Comparison of ENCODE assay signal across 22 mouse cellular contexts in genomic region chr9:59153126-59153525, GRCm38 (mm10).
DNase-seq lines count a peak whose midpoint lies in the region; ATAC-seq and TF ChIP-seq lines count a peak whose summit lies in the region.
"Had no signal": no experiment of that assay in that cellular context is flagged by ENCODE, and none has a peak within 500 bp of the region (broad histone marks: within the 10 kb centered on the region; RNA-seq: fewer than 3 reads in every experiment).

No protein-coding gene starts in this region.

- TF ChIP-seq POLR2A in small intestine, adult 2 months (IDR thresholded peaks at IDR 0.05; ENCODE audit: low read depth, low read length), result no peak

- no peak for DNase-seq in kidney, adult 11 months
- DNase-seq in embryo, embryonic 9.5 days (ENCODE audit: extremely low spot score), result peak; percentile 10
- DNase-seq in cerebellum, adult 9-10 months, result no peak
- DNase-seq: adrenal gland, postnatal 36 days; cerebellum, adult 11-12 months; cerebellum, postnatal 36 days; forebrain, postnatal 0 days; gastrocnemius, postnatal 36 days; heart, adult 2 months; kidney, adult 18-20 months; layer of hippocampus, adult 9-11 months; thymus, postnatal 25 days had no signal

- 29% methylated on average over 5 of the region's 5 CpGs for WGBS in kidney, embryonic 16.5 days
- 36% methylated on average over 5 of the region's 5 CpGs for WGBS in lung, embryonic 16.5 days
- 56% methylated on average over 5 of the region's 5 CpGs for WGBS in small intestine, adult 2 months
- WGBS in midbrain, embryonic 16.5 days, result 63% methylated on average over 5 of the region's 5 CpGs

- H3K27me3 ChIP-seq in kidney, embryonic 16.5 days (ENCODE audit: insufficient read depth, low read length), result no peaks in the 10 kb centered on the region
- no peaks in the 10 kb centered on the region for H3K27me3 ChIP-seq in lung, embryonic 16.5 days (ENCODE audit: control insufficient read depth, insufficient read depth, low read depth, low read length)
- no peaks in the 10 kb centered on the region for H3K27me3 ChIP-seq in small intestine, adult 2 months (ENCODE audit: control insufficient read depth, insufficient read depth, low read length)
- no peaks in the 10 kb centered on the region for H3K27me3 ChIP-seq in midbrain, embryonic 16.5 days (ENCODE audit: control insufficient read depth, insufficient read depth, low read depth, low read length)
- H3K27me3 ChIP-seq: limb, embryonic 13.5 days; liver, embryonic 12.5 days; stomach, embryonic 15.5 days had no signal

- no peaks in the 10 kb centered on the region for H3K9me3 ChIP-seq in kidney, embryonic 16.5 days (ENCODE audit: low read length)
- no peaks in the 10 kb centered on the region for H3K9me3 ChIP-seq in lung, embryonic 16.5 days (ENCODE audit: control insufficient read depth, low read length)
- H3K9me3 ChIP-seq in midbrain, embryonic 16.5 days (replicated peaks; ENCODE audit: control insufficient read depth, low read length, poor library complexity, severe bottlenecking), result no peaks in the 10 kb centered on the region
- H3K9me3 ChIP-seq: forebrain, embryonic 10.5 days; limb, embryonic 13.5 days; liver, embryonic 12.5 days; stomach, embryonic 15.5 days had no signal

- no peak for TF ChIP-seq CTCF in small intestine, adult 2 months (IDR thresholded peaks at IDR 0.05; ENCODE audit: extremely low read depth, insufficient read length, insufficient replicate concordance, low read depth, low read length)

- no peak overlapping the region for H3K4me3 ChIP-seq in kidney, embryonic 16.5 days (ENCODE audit: low read length)
- H3K4me3 ChIP-seq in lung, embryonic 16.5 days (ENCODE audit: low read length), result no peak overlapping the region
- no peak overlapping the region for H3K4me3 ChIP-seq in small intestine, adult 2 months (ENCODE audit: low read depth, low read length)
- no peak overlapping the region for H3K4me3 ChIP-seq in midbrain, embryonic 16.5 days (ENCODE audit: low read depth, low read length)
- H3K4me3 ChIP-seq: forebrain, embryonic 10.5 days; heart, adult 2 months; limb, embryonic 13.5 days; liver, embryonic 12.5 days; stomach, embryonic 15.5 days had no signal

- H3K36me3 ChIP-seq in kidney, embryonic 16.5 days (ENCODE audit: insufficient read depth, low read length), result no peaks in the 10 kb centered on the region
- H3K36me3 ChIP-seq in lung, embryonic 16.5 days (ENCODE audit: control insufficient read depth, insufficient read depth, low read length), result no peaks in the 10 kb centered on the region
- no peaks in the 10 kb centered on the region for H3K36me3 ChIP-seq in small intestine, adult 2 months (ENCODE audit: control insufficient read depth, insufficient read depth, low read length)
- H3K36me3 ChIP-seq in midbrain, embryonic 16.5 days (ENCODE audit: control insufficient read depth, insufficient read depth, low read length), result no peaks in the 10 kb centered on the region
- H3K36me3 ChIP-seq: forebrain, embryonic 10.5 days; limb, embryonic 13.5 days; liver, embryonic 12.5 days; stomach, embryonic 15.5 days had no signal

- H3K9ac ChIP-seq in kidney, embryonic 16.5 days (replicated peaks; ENCODE audit: low read length), result no peak overlapping the region
- H3K9ac ChIP-seq in lung, embryonic 16.5 days (ENCODE audit: low read length), result no peak overlapping the region
- H3K9ac ChIP-seq in midbrain, embryonic 16.5 days (ENCODE audit: low read depth, low read length), result no peak overlapping the region
- H3K9ac ChIP-seq: forebrain, postnatal 0 days; limb, embryonic 13.5 days; liver, embryonic 12.5 days; stomach, embryonic 15.5 days had no signal

- 0 out of 2 replicates have a peak, but pooled peaks cover 3% of the 10 kb centered on the region for H3K4me1 ChIP-seq in kidney, embryonic 16.5 days (ENCODE audit: insufficient read depth, low read length)
- peaks cover 8% of the 10 kb centered on the region; the same call in 1 of the 2 replicates for H3K4me1 ChIP-seq in lung, embryonic 16.5 days (replicated peaks; ENCODE audit: control insufficient read depth, insufficient read depth, low read length)
- H3K4me1 ChIP-seq in small intestine, adult 2 months (ENCODE audit: control insufficient read depth, insufficient read depth, insufficient read length, low read length), result peaks cover 11% of the 10 kb centered on the region
- no peaks in the 10 kb centered on the region for H3K4me1 ChIP-seq in midbrain, embryonic 16.5 days (ENCODE audit: control insufficient read depth, insufficient read depth, low read length)
- H3K4me1 ChIP-seq: liver, embryonic 12.5 days; stomach, embryonic 15.5 days had no signal

- H3K4me2 ChIP-seq in kidney, embryonic 16.5 days (replicated peaks; ENCODE audit: low read depth, low read length), result no peak overlapping the region
- H3K4me2 ChIP-seq in lung, embryonic 16.5 days (ENCODE audit: low read depth, low read length), result no peak overlapping the region
- H3K4me2 ChIP-seq in midbrain, embryonic 16.5 days (ENCODE audit: low read length), result no peak overlapping the region
- H3K4me2 ChIP-seq: limb, embryonic 13.5 days; liver, embryonic 12.5 days; stomach, embryonic 15.5 days had no signal

- H3K27ac ChIP-seq in kidney, embryonic 16.5 days (ENCODE audit: low read length), result 0 out of 2 replicates have a peak overlapping the region, but pooled peaks have one; percentile 17
- H3K27ac ChIP-seq in lung, embryonic 16.5 days (ENCODE audit: low read length), result peak overlapping the region; percentile 19; the same call in 1 of the 2 replicates
- H3K27ac ChIP-seq in small intestine, adult 2 months (ENCODE audit: insufficient read depth, low read depth, low read length), result peak overlapping the region; percentile 86; the same call in 1 of the 2 replicates
- H3K27ac ChIP-seq in midbrain, embryonic 16.5 days (ENCODE audit: low read length), result no peak overlapping the region
- H3K27ac ChIP-seq: forebrain, embryonic 10.5 days; heart, adult 2 months; kidney, postnatal 0 days; limb, embryonic 13.5 days; liver, embryonic 12.5 days; macrophage; stomach, embryonic 15.5 days had no signal

- ATAC-seq in kidney, embryonic 16.5 days (ENCODE audit: low FRiP score, low TSS enrichment), result no peak
- ATAC-seq in lung, embryonic 16.5 days (ENCODE audit: low read depth), result peak; percentile 94
- no peak for ATAC-seq in midbrain, embryonic 16.5 days
- ATAC-seq: forebrain, postnatal 0 days; liver, embryonic 12.5 days had no signal
